Mouse (Mus musculus): ENCODE data around the gene Atf3.

Atf3 gene

GRCm38 (mm10) chr1:191140983-191141382 lies 76.9 kb downstream of the Atf3 start:
- DNase-seq = no peak

GRCm38 (mm10) chr1:191138874-191139495 lies 78.9 kb downstream of the Atf3 start:
- no peak for DNase-seq

DNA sequence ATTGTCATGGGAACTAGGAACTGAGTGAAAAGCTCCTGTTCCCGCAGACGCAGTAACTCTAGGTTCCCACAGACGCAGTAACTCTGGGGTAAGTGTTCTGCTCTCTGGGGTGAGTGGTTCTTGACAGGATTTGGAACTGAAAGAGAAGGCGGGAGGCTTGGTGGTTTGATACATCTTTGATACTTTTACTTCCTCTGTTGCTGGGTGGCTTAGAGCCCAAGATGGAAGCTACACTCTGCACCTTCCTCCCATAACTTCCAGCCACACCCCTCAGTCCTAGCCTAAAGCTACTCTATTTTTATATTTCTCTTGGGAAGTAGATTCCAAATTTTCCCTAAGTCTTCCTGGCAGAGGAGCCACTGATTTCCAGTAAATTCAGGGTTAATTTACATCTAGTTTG lies 79.4 kb downstream of the Atf3 start:
- DNase-seq = no peak

GRCm38 (mm10) chr1:191135406-191135805 lies 82.4 kb downstream of the Atf3 start:
- DNase-seq = no peak

DNA sequence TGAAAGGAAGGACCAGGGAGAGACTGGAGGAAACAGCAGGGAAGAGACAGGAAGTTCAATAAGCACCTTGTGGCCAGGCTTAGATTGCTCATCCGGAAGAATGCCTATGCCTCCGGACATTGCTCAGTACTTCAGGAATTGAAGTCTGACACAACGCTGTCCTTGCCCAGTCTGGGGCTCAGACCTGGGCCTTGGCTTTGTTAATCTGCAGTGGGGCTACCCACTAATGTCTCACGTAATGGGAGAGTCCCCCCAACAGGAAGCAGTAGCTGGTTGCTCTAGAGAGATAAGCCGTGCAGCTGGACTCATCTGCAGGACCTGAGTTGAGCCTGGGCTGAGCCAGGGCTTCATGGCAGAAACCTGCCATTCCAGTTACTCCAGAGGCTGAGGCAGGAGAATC lies 84.9 kb downstream of the Atf3 start:
- no peak for DNase-seq

GRCm38 (mm10) chr1:191132240-191132639 lies 85.6 kb downstream of the Atf3 start:
- no peak for DNase-seq

DNA sequence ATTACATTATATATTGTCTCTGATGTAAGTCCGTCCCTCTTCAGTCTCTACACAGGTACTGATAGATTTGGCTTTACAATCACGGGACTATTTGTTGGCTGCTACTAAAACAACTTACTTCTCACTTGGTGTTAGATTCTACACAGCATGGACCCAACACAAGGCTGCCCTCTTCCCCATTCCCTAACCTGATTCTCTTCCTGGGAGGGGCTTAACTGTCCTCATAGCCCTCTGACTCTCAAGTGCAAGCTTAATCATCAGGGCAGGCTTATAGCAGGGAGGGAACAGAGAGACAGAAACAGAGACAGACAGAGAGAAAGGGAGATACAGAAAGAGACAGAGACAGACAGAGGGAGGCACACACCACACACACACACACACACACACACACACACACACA lies 86.1 kb downstream of the Atf3 start:
- DNase-seq = no peak

DNA sequence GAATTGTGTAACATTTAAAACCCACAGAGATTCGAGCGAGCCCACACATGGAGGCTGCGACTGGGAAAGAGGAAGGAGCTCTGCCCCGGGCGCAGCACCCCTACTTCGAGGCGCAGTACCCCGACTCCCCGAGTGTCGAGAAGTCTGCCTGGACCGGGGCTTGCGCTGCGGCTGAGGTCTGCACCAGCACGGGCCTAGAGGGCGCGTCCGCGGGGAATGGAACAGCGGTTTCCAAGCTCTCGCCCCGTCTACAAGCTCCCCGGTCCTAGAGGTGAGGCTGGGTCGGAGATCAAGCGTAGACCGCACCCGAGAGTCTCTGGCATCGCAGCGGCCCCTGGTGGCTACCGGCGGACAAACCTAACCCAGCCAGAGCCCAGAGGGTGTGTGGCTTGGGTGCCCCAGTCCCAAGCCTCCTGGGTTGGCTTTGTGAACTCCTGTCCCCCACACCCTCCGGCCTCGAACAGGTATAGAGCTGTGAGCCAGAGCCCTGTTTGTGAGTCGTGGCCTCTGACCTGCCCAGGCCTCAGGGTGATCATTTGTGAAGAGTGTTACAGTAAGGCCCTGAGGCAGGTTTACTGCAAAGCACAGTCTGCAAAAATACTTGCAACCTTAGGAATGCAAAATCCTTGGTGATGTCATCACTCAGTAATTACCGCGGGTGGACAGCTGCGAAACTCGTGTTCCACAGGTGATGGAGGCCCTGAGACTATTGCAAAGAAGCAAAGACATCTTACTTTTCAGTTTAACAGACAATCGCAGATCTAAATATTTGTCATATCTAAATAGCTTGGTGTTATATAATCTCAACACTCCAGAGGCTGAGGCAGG lies 91.8 kb downstream of the Atf3 start:
- DNase-seq = peak; percentile 47

- DNase-seq = no peak
These were observed 93.6 kb downstream of the Atf3 start for GRCm38 (mm10) chr1:191124288-191124687.

GRCm38 (mm10) chr1:191123696-191124095 lies 94.1 kb downstream of the Atf3 start:
- DNase-seq = no peak

- DNase-seq = no peak
These were observed 95.1 kb downstream of the Atf3 start for GRCm38 (mm10) chr1:191122744-191123143.
